Mouse (Mus musculus) C2C12 (cell line): ENCODE results near the gene Ang.

Source experiments
- CTCF ChIP-seq: IDR thresholded peaks from one replicate; pipeline ENCODE4 v1.5.1; 2011; ENCODE audit not compliant: control insufficient read depth, insufficient read depth, insufficient read length
- MAX ChIP-seq: IDR thresholded peaks from one replicate; pipeline ENCODE4 v1.6.1; 2011; ENCODE audit warnings: mild to moderate bottlenecking, control low read depth
- MYOD1 ChIP-seq: IDR thresholded peaks from one replicate; pipeline ENCODE4 v1.6.1; 2011; ENCODE audit warnings: low read depth; ENCODE audit not compliant: control insufficient read depth, insufficient read length
- USF1 ChIP-seq: IDR thresholded peaks from one replicate; pipeline ENCODE4 v1.6.1; 2011; ENCODE audit warnings: low read depth, mild to moderate bottlenecking, control low read depth, moderate library complexity

DNA sequence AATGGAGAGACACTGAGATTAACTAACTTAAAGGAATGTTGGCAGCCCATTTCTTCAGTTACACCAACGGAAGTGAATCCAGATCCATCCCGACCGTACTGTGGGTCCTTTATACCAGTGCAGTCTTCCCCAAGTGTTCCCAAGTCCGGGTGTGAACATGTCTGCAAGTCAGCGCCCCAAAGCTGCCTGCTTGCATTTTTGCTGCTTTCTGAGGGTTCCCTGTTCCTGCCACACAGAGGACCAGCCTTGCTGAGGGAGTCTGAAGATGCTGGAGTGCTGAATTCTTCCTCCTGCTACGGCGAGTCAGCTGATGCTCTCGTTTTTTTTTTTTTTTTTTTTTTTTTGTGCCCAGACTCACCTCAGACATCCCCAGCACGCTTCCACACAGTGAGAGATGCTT lies 4.0 kb downstream of the Ang start:
- no peak for TF ChIP-seq CTCF
- TF ChIP-seq USF1: no peak
- no peak for TF ChIP-seq MYOD1
- TF ChIP-seq MAX: no peak
